Mouse (Mus musculus): ENCODE data around the gene Gucy2c. TPM values are rescaled to one million over a fixed set of nuclear protein-coding genes. Genes with fewer than 3 reads are reported as not detected.
A peak's percentile ranks its signal among the peaks of the same experiment; 100 is the strongest.

Gucy2c gene
- polyA plus RNA-seq, 1 experiment: 0.07 TPM

DNA sequence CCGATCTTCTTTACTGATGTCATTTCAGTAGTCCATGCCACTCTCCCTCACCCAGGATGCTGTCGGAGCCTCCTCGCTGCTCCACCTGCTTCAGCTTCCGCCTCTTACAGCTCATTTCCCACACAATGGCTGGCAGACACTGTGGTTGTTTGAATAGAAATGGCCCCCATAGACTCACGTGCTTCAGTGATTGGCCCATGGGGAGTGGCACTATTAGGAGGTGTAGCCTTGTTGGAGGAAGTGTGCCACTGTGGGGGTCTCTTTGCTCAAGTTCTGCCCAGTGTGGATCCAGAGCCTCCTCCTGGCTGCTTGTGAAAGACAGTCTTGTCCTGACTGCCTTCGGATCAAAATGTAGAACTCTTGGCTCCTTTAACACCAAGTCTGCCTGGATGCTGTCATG lies 14.3 kb upstream of the Gucy2c start:
- no peaks in the 10 kb centered on the region for H3K36me3 ChIP-seq (ENCODE audit: control insufficient read depth, insufficient read depth, low read length)
- DNase-seq (ENCODE audit: low read depth in 1 of 2, low spot score in 2 of 2): no peak
- peaks cover 5% of the 10 kb centered on the region for H3K27me3 ChIP-seq (ENCODE audit: control insufficient read depth, insufficient read depth, low read length)
- peaks cover 6% of the 10 kb centered on the region for H3K4me1 ChIP-seq (ENCODE audit: control insufficient read depth, insufficient read depth, insufficient read length)
- WGBS: 90% methylated on average over 6 of the region's 6 CpGs
- TF ChIP-seq CTCF (IDR thresholded peaks at IDR 0.05; ENCODE audit: extremely low read depth, insufficient read depth, insufficient read length, insufficient replicate concordance) (no peak), POLR2A (IDR thresholded peaks at IDR 0.05; ENCODE audit: low read depth, low read length) (no peak)
- no peak overlapping the region for H3K27ac ChIP-seq (ENCODE audit: insufficient read depth, low read length)
- H3K4me3 ChIP-seq (ENCODE audit: extremely low read depth, insufficient read depth, insufficient read length): no peak overlapping the region

DNA sequence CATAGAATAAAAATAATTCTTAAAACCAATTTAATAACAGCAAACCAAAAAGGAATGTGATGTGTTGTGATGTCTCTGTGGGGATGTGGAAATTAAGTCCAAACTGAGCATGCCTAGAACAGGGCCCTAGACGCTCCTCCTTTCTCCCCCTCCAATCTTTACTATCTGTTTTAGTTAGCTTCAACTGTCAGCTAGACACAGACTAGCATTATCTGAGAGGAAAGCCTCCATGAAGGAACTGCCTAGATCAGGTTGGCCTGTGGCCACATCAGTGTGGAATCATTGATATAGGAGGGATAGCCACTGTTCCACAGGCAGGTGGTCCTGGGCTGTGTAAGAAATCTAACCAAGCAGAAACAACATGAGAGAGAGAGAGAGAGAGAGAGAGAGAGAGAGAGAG lies 13.5 kb upstream of the Gucy2c start:
- TF ChIP-seq POLR2A (IDR thresholded peaks at IDR 0.05; ENCODE audit: low read depth, low read length): no peak
- no peak for TF ChIP-seq CTCF (IDR thresholded peaks at IDR 0.05; ENCODE audit: extremely low read depth, insufficient read depth, insufficient read length, insufficient replicate concordance)
- DNase-seq (ENCODE audit: low read depth in 1 of 2, low spot score in 2 of 2): no peak
- H3K36me3 ChIP-seq (ENCODE audit: control insufficient read depth, insufficient read depth, low read length): no peaks in the 10 kb centered on the region
- H3K27me3 ChIP-seq (ENCODE audit: control insufficient read depth, insufficient read depth, low read length): peaks cover 5% of the 10 kb centered on the region
- 87% methylated on average over 1 of the region's 1 CpGs for WGBS
- no peak overlapping the region for H3K4me3 ChIP-seq (ENCODE audit: extremely low read depth, insufficient read depth, insufficient read length)
- peaks cover 6% of the 10 kb centered on the region for H3K4me1 ChIP-seq (ENCODE audit: control insufficient read depth, insufficient read depth, insufficient read length)
- H3K27ac ChIP-seq (ENCODE audit: insufficient read depth, low read length): no peak overlapping the region

DNA sequence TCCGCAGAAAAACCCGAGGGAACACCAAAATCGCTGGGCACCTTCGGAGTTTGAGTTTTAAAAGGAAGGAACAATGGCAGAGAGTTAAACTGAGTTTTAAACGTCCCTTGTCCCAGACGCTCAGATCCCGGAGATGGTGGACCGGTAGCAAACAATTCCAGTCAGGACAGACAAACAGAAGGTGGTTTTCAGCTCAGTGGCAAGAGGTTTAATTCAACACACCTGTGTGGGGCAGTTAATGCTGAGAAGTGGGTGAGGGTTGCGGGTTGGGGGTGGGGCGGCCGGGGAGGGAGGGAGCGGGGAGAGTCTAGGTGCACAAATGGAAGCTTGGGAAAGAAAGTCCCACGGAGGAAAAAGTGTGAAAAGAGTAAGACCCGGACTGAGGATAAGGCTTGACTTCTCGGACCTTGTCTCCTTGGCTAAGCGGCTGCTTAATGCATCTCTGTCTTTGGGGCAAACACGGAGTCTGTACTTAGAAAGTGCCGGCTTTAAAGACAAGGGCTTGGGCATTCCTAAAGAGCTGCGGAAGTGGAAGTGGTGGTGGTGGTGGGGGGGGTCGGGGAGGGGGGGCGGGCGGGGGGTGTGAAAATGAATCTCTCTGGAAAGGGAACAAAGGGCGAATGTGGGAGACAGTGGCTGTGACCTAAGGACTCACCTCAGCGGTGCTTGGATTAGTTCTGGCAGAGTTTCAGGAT lies 12.4 kb upstream of the Gucy2c start:
- H3K4me3 ChIP-seq (ENCODE audit: extremely low read depth, insufficient read depth, insufficient read length): peak overlapping the region; percentile 31
- no peak for DNase-seq (ENCODE audit: low read depth in 1 of 2, low spot score in 2 of 2)
- no peaks in the 10 kb centered on the region for H3K36me3 ChIP-seq (ENCODE audit: control insufficient read depth, insufficient read depth, low read length)
- no peak for TF ChIP-seq POLR2A (IDR thresholded peaks at IDR 0.05; ENCODE audit: low read depth, low read length)
- no peak for TF ChIP-seq CTCF (IDR thresholded peaks at IDR 0.05; ENCODE audit: extremely low read depth, insufficient read depth, insufficient read length, insufficient replicate concordance)
- WGBS: 1% methylated on average over 24 of the region's 24 CpGs
- peaks cover 5% of the 10 kb centered on the region for H3K27me3 ChIP-seq (ENCODE audit: control insufficient read depth, insufficient read depth, low read length)
- H3K4me1 ChIP-seq (ENCODE audit: control insufficient read depth, insufficient read depth, insufficient read length): peaks cover 6% of the 10 kb centered on the region
- no peak overlapping the region for H3K27ac ChIP-seq (ENCODE audit: insufficient read depth, low read length)

- no peak overlapping the region for H3K4me3 ChIP-seq (ENCODE audit: extremely low read depth, insufficient read depth, insufficient read length)
- 32% methylated on average over 16 of the region's 16 CpGs for WGBS
- no peak overlapping the region for H3K27ac ChIP-seq (ENCODE audit: insufficient read depth, low read length)
- peaks cover 6% of the 10 kb centered on the region for H3K4me1 ChIP-seq (ENCODE audit: control insufficient read depth, insufficient read depth, insufficient read length)
- DNase-seq (ENCODE audit: low read depth in 1 of 2, low spot score in 2 of 2): no peak
- TF ChIP-seq CTCF (IDR thresholded peaks at IDR 0.05; ENCODE audit: extremely low read depth, insufficient read depth, insufficient read length, insufficient replicate concordance) (no peak), POLR2A (IDR thresholded peaks at IDR 0.05; ENCODE audit: low read depth, low read length) (no peak)
- peaks cover 5% of the 10 kb centered on the region for H3K27me3 ChIP-seq (ENCODE audit: control insufficient read depth, insufficient read depth, low read length)
- H3K36me3 ChIP-seq (ENCODE audit: control insufficient read depth, insufficient read depth, low read length): no peaks in the 10 kb centered on the region
Observed at GRCm38 (mm10) chr6:136792884-136793758, 11.6 kb upstream of the Gucy2c start.

- H3K4me1 ChIP-seq (ENCODE audit: control insufficient read depth, insufficient read depth, insufficient read length): peaks cover 6% of the 10 kb centered on the region
- H3K27me3 ChIP-seq (ENCODE audit: control insufficient read depth, insufficient read depth, low read length): peaks cover 5% of the 10 kb centered on the region
- TF ChIP-seq CTCF (IDR thresholded peaks at IDR 0.05; ENCODE audit: extremely low read depth, insufficient read depth, insufficient read length, insufficient replicate concordance) (no peak), POLR2A (IDR thresholded peaks at IDR 0.05; ENCODE audit: low read depth, low read length) (no peak)
- H3K36me3 ChIP-seq (ENCODE audit: control insufficient read depth, insufficient read depth, low read length): no peaks in the 10 kb centered on the region
- DNase-seq (ENCODE audit: low read depth in 1 of 2, low spot score in 2 of 2): no peak
- 75% methylated on average over 5 of the region's 5 CpGs for WGBS
- no peak overlapping the region for H3K27ac ChIP-seq (ENCODE audit: insufficient read depth, low read length)
- H3K4me3 ChIP-seq (ENCODE audit: extremely low read depth, insufficient read depth, insufficient read length): no peak overlapping the region
Observed at GRCm38 (mm10) chr6:136789391-136789971, 7.9 kb upstream of the Gucy2c start.

- WGBS: 87% methylated on average over 9 of the region's 9 CpGs
Observed at GRCm38 (mm10) chr6:136782761-136783160, 1.2 kb upstream of the Gucy2c start.

More at GRCm38 (mm10) chr6:136782761-136783160, 1.2 kb upstream of the Gucy2c start:
- no peak overlapping the region for H3K4me3 ChIP-seq (ENCODE audit: extremely low read depth, insufficient read depth, insufficient read length)
- no peak overlapping the region for H3K27ac ChIP-seq (ENCODE audit: insufficient read depth, low read length)
- H3K4me1 ChIP-seq (ENCODE audit: control insufficient read depth, insufficient read depth, insufficient read length): no peaks in the 10 kb centered on the region
- H3K27me3 ChIP-seq (ENCODE audit: control insufficient read depth, insufficient read depth, low read length): no peaks in the 10 kb centered on the region
- no peak for DNase-seq (ENCODE audit: low read depth in 1 of 2, low spot score in 2 of 2)
- TF ChIP-seq CTCF (IDR thresholded peaks at IDR 0.05; ENCODE audit: extremely low read depth, insufficient read depth, insufficient read length, insufficient replicate concordance) (no peak), POLR2A (IDR thresholded peaks at IDR 0.05; ENCODE audit: low read depth, low read length) (no peak)
- H3K36me3 ChIP-seq (ENCODE audit: control insufficient read depth, insufficient read depth, low read length): no peaks in the 10 kb centered on the region
